Mouse (Mus musculus): ENCODE measurements around the gene Umad1. TPM values are rescaled to one million over a fixed set of nuclear protein-coding genes. Genes with fewer than 3 reads are reported as not detected.

Gene Umad1
- polyA plus RNA-seq, 1 experiment from 2014 or later: 57.4 TPM

DNA sequence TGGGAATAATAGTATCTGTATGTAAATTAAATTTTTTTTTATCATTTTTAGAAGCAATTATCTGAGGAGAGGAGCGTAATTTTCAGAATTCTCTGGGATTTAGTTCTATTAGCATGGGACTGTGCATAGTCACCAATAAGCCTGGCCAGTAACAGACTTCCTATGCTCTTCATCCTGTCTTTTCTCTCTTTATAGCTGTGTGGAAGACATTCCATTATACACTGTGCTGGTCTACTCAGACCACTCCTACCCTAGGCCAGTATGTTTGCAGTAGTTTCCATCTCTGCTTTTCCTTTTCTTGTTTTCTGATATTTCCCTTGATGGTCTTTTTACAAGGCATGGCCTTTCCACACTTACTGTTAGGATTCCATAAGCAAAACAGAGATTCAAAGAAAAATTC, 74.3 kb downstream of the Umad1 start:
- Histone ChIP-seq H3K27ac (replicated peaks) (no peak overlapping the region), H3K4me2 (no peak overlapping the region), H3K4me3 (no peak overlapping the region), H3K36me3 (no peaks in the 10 kb centered on the region), H3K4me1 (replicated peaks) (no peaks in the 10 kb centered on the region), H3K27me3 (no peaks in the 10 kb centered on the region), H3K9me3 (no peaks in the 10 kb centered on the region), H3K9ac (no peak overlapping the region)
- WGBS: 83% methylated on average over 1 of the region's 1 CpGs
- ATAC-seq (ENCODE audit: low FRiP score, low read depth): no peak

DNA sequence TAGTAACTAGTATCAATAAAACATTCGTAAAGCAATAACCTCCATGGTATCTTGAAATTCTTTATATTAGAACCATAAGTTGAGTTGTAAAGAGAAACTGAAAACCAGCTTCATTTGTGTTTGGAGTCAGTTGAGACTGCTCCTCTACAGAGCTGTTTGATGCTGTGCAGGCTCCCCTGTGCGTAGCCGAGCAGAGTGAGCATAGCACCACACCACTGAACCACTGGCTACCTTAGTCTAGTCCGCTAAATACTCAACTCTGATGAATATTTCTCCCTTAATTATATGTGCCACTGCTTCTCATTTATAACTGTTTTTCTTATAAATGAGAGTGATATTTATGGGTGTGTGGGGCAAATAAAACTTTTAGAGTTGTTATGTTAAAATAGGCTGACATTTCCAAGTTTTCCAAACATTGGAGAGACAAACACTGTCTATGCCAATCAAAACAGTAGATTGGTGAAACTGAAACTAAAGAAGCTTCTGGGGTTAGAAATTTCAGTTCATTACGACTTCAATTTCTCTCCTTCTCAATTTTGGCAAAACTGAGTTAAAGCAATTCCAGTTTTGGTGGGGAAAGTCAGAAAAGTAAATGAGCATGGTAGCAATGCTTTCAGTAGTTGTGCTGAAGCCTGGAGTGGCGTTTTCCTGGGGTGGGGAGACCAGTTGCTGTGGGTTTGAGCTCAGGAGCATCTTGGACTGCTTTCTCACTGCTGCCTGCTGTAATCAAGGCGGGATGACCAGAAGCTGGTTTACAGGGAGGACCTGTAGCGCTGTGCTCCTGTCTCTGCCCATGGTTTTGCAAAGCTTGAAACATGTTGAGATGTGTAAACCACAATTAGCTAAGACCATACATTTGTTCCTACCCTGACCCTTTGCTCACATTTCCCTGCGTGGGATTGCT, 77.7 kb downstream of the Umad1 start:
- Histone ChIP-seq H3K9ac (no peak overlapping the region), H3K27ac (replicated peaks) (no peak overlapping the region), H3K27me3 (no peaks in the 10 kb centered on the region), H3K4me2 (no peak overlapping the region), H3K9me3 (no peaks in the 10 kb centered on the region), H3K36me3 (no peaks in the 10 kb centered on the region), H3K4me3 (no peak overlapping the region), H3K4me1 (replicated peaks) (no peaks in the 10 kb centered on the region)
- ATAC-seq (ENCODE audit: low FRiP score, low read depth): no peak
- WGBS: 87% methylated on average over 9 of the region's 9 CpGs

DNA sequence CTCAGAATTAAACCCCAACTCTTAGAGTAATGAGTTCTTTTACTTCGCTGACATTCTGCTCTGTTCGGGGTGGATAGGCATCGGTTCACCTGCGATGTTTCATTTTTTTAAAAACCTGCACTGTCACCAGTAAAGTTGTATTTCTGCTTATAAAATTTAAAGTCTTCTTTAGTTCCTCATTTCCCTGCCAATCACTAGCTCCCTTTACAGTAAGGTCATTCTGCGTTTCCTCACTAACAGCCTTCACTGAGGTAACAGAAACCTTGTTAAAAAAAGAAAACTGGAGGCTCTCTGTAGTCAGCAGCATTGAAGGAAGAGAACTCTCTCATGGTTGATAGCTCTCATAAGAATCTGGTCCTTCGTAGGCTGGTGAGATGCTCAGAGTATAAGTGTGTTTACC, 80.4 kb downstream of the Umad1 start:
- Histone ChIP-seq H3K36me3 (no peaks in the 10 kb centered on the region), H3K4me2 (no peak overlapping the region), H3K27me3 (no peaks in the 10 kb centered on the region), H3K9ac (no peak overlapping the region), H3K27ac (replicated peaks) (no peak overlapping the region), H3K9me3 (no peaks in the 10 kb centered on the region), H3K4me3 (no peak overlapping the region), H3K4me1 (replicated peaks) (no peaks in the 10 kb centered on the region)
- no peak for ATAC-seq (ENCODE audit: low FRiP score, low read depth)
- WGBS: 89% methylated on average over 6 of the region's 6 CpGs

DNA sequence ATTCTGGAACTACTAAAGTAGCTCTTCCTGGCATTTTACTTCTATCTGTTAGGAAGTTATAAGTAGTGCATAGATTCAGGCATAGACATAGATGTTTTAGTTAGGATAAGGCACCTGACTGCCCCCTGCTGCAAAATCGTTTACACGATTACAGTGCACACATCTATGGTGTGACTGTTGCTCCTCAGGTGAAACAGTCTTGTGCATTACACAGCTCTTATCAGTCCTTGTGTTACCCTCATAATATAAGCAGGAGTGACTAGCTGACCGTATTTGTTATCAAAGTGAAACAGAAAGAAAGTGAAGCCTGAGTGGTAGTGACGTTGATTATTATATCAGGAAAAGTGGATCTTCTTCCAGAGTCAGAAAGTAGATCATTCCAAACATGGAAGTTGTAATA, 84.2 kb downstream of the Umad1 start:
- H3K9ac ChIP-seq: no peak overlapping the region
- H3K9me3 ChIP-seq: no peaks in the 10 kb centered on the region
- no peak overlapping the region for H3K4me3 ChIP-seq
- ATAC-seq (ENCODE audit: low FRiP score, low read depth): no peak
- H3K27ac ChIP-seq (replicated peaks): no peak overlapping the region
- no peaks in the 10 kb centered on the region for H3K4me1 ChIP-seq (replicated peaks)
- no peaks in the 10 kb centered on the region for H3K27me3 ChIP-seq
- no peaks in the 10 kb centered on the region for H3K36me3 ChIP-seq
- WGBS: 95% methylated on average over 4 of the region's 4 CpGs
- H3K4me2 ChIP-seq: no peak overlapping the region

DNA sequence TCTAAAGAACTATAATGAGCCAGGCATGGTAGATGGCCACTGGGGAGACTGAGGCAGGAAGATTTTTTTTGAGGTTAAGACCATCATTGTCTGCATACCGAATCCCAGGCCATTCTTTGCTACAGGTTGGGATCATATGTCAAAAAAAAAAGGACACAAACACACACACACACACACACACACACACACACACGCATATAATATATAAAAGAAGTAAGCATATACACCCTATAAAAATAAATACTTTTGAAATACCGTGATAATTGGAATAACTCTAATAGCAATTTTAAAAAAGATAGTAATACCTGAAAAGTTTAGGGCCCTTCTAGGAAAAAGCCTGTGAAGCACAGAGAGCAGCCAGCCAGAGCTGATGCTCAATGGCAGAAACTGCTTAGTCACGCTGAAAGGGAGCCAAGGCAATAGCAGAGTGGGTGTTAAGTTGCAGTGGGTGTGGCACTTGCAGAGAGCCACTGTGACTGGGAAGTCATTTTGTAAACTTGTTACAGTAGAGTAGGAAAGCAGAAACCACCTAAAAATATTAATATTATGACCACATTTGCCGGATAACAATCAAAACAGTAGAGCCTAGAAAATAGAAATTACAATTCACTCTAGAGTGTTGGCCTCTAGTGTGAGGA, 86.2 kb downstream of the Umad1 start:
- H3K27ac ChIP-seq (replicated peaks): no peak overlapping the region
- no peak for ATAC-seq (ENCODE audit: low FRiP score, low read depth)
- no peak overlapping the region for H3K4me2 ChIP-seq
- H3K9ac ChIP-seq: no peak overlapping the region
- WGBS: 77% methylated on average over 5 of the region's 5 CpGs
- no peaks in the 10 kb centered on the region for H3K36me3 ChIP-seq
- H3K27me3 ChIP-seq: no peaks in the 10 kb centered on the region
- H3K4me3 ChIP-seq: no peak overlapping the region
- H3K9me3 ChIP-seq: no peaks in the 10 kb centered on the region
- no peaks in the 10 kb centered on the region for H3K4me1 ChIP-seq (replicated peaks)

DNA sequence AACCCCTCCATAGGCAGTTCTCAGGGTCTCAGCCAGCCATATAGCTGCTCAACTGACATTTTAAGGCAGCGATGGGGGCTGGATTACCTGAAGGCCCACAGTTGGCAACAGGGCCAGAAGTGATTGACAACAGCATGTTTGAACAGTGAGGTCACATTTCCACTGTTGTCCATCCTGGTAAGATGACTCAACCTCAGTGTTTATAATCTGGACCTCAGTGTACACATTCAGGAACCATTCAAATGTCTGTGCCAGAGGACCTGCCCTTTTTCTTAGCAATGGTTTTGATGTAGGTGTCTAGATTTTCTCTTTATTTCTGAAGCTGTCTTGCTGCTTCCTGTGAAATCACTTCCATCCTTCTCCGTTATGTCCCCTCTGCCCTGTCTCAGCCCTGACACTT, 88.1 kb downstream of the Umad1 start:
- Histone ChIP-seq H3K4me3 (no peak overlapping the region), H3K9me3 (no peaks in the 10 kb centered on the region), H3K9ac (no peak overlapping the region), H3K4me2 (no peak overlapping the region), H3K27me3 (no peaks in the 10 kb centered on the region), H3K36me3 (no peaks in the 10 kb centered on the region), H3K27ac (replicated peaks) (no peak overlapping the region), H3K4me1 (replicated peaks) (peaks cover 3% of the 10 kb centered on the region)
- no peak; the same call in 1 of the 2 replicates for ATAC-seq (ENCODE audit: low FRiP score, low read depth)
- 82% methylated on average over 2 of the region's 2 CpGs for whole genome bisulfite sequencing

DNA sequence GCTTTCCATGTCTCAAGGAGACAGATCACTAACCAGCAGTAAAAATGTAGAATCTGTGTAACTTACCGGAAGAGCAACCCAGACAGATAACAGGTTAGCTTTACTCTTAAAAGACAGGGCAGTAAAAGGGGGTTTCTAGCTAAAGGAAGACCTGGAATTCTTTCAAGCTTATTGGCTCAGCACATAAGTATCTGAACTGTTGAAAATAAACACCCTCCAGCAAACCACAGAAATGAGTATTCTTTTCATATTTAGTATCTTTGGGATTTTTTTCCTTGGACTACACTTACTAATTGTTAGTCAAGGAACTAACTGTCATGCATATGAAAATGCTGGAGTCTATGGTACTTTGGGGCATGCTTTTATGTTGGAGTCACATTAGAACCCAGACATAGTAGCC, 89.3 kb downstream of the Umad1 start:
- no peaks in the 10 kb centered on the region for H3K9me3 ChIP-seq
- H3K4me1 ChIP-seq (replicated peaks): peaks cover 13% of the 10 kb centered on the region
- ATAC-seq (ENCODE audit: low FRiP score, low read depth): no peak
- H3K4me2 ChIP-seq: no peak overlapping the region
- H3K27me3 ChIP-seq: no peaks in the 10 kb centered on the region
- H3K36me3 ChIP-seq: no peaks in the 10 kb centered on the region
- no peak overlapping the region for H3K4me3 ChIP-seq
- H3K27ac ChIP-seq (replicated peaks): no peak overlapping the region
- H3K9ac ChIP-seq: no peak overlapping the region
- 93% methylated on average over 1 of the region's 1 CpGs for WGBS

DNA sequence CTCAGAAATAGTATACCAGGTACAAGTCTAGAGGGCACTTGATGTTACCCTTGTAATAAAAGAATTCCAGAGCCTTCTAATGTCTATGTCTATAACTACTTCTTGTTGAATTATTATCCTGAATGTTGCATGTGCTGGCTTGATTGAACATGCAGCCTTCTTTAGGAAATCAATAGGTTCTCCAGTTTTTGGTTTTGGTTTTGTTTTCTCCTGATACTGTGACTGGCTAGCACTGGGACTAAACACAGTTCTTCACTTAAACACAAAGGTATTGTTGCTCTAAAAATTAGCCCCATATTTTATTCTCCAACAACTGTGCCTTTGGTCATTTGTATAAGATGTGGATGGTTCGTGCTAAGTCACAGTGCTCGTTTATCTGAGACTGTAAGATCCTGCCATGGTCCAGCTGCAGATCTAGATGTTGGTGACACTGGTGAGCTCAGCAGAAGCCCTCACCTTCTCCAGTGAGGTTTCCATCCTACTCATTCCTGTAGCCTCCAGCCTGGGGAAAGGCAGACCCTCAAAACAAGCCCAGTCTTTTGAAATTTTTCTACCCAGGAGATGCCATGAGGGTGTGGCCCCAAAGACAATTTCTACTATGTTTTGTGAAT, 90.1 kb downstream of the Umad1 start:
- Histone ChIP-seq H3K9me3 (no peaks in the 10 kb centered on the region), H3K36me3 (no peaks in the 10 kb centered on the region), H3K9ac (no peak overlapping the region), H3K4me1 (replicated peaks) (peaks cover 20% of the 10 kb centered on the region), H3K4me3 (no peak overlapping the region), H3K27me3 (no peaks in the 10 kb centered on the region), H3K27ac (replicated peaks) (no peak overlapping the region), H3K4me2 (no peak overlapping the region)
- no peak for ATAC-seq (ENCODE audit: low FRiP score, low read depth)
- 84% methylated on average over 2 of the region's 2 CpGs for WGBS

DNA sequence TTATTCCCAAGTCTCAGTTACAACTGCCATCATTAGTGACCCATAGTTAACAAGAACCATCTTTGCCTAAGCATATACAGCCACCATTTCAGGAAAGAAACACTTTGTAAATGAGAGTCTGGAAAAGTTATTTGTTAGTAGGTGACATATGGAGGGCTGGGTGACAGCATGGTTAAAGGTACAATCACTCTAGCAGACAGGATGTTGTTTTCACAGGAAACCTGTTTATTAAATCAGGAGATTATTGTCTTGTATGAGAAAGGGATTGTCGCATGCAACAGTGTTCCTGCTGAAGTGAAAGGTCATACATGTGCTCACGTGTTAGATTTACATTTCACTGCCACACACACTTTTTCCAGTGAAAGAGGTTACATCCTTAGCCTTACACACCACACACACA, 92.4 kb downstream of the Umad1 start:
- Histone ChIP-seq H3K4me2 (no peak overlapping the region), H3K36me3 (no peaks in the 10 kb centered on the region), H3K4me1 (replicated peaks) (peaks cover 20% of the 10 kb centered on the region), H3K27me3 (no peaks in the 10 kb centered on the region), H3K9me3 (no peaks in the 10 kb centered on the region), H3K27ac (replicated peaks) (no peak overlapping the region), H3K9ac (no peak overlapping the region), H3K4me3 (no peak overlapping the region)
- 79% methylated on average over 2 of the region's 2 CpGs for WGBS
- no peak for ATAC-seq (ENCODE audit: low FRiP score, low read depth)

DNA sequence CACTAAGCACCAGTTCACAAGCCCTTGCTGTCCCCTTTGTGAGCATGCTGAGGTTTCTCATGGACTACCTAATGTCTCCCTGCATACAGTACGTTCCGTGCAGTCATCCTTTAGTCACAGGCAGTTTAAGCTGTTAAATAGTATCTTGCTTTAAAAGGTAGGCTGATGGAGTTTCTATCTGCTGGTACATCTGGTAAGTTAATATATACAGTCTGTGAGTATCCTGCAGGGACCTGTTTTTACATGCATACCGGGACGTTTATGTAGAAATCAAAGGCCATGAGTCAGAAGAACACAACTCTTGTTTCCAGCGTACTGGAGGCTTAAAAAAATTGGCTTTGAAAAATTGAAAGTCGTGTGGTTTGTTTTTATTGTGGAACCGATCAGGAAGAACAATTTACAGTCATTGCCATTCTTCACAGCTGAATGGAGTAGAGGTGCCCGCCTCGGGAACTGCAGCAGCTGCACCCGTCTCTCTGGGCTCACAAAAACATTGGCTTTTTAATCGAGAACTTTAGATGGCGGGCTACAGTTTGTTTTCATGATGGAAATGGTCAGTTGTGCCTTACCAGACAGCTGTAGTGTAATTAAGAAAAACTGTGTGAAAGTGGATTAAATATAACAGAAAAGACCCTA, 93.6 kb downstream of the Umad1 start:
- Histone ChIP-seq H3K4me3 (no peak overlapping the region), H3K9ac (no peak overlapping the region), H3K36me3 (no peaks in the 10 kb centered on the region), H3K27me3 (no peaks in the 10 kb centered on the region), H3K27ac (replicated peaks) (0 out of 2 replicates have a peak overlapping the region, but pooled peaks have one; percentile 25), H3K4me2 (peak overlapping the region; percentile 31), H3K4me1 (replicated peaks) (peaks cover 20% of the 10 kb centered on the region), H3K9me3 (no peaks in the 10 kb centered on the region)
- ATAC-seq (ENCODE audit: low FRiP score, low read depth): peak; percentile 65
- WGBS: 19% methylated on average over 12 of the region's 12 CpGs

DNA sequence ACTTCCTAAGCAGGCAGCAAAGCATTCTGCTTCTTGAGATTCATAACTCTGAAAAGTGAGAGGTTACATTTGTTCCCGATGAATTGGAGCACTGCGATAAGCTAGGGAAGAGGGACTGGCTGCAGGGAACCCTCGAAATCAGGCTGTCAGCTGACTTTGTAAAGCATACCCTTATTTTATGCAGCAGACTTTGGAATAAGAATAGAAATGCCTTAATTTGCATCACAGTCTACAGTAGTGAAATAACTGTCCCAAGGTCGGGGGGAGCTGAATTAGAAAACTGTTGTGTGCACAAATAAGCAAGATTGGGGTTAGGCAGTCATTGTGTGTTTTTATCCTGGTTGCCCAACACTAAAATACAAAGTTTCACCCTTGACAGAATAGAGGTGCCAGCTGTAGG, 94.4 kb downstream of the Umad1 start:
- 34% methylated on average over 4 of the region's 4 CpGs for WGBS
- Histone ChIP-seq H3K27ac (replicated peaks) (no peak overlapping the region), H3K27me3 (no peaks in the 10 kb centered on the region)

DNA sequence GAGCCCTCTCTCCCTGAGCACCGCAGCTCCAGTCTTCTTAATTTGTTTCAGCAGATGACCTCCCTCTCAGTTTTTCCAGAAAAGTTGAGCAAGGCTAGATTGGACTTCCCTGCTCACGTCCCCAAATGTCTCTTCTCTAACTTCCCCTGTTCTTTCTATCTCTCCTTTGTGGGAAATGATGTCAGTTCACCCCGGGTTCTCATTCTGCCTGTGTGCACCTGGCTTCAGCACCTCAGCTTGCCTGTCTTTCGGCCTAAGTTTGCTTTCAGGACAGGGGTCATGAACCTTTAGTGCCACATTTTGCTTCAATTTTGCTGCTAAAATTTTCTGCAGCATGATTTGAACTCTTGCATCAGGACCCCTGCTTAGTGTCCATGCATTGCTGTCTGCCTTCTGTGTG, 95.8 kb downstream of the Umad1 start:
- Histone ChIP-seq H3K27me3 (no peaks in the 10 kb centered on the region), H3K27ac (replicated peaks) (no peak overlapping the region), H3K4me2 (no peak overlapping the region), H3K9ac (no peak overlapping the region), H3K9me3 (no peaks in the 10 kb centered on the region), H3K4me1 (replicated peaks) (peaks cover 20% of the 10 kb centered on the region), H3K4me3 (no peak overlapping the region), H3K36me3 (no peaks in the 10 kb centered on the region)
- ATAC-seq (ENCODE audit: low FRiP score, low read depth): no peak
- 90% methylated on average over 4 of the region's 4 CpGs for WGBS

More for the DNA sequence above, 94.4 kb downstream of the Umad1 start:
- no peaks in the 10 kb centered on the region for H3K36me3 ChIP-seq
- H3K4me2 ChIP-seq: 0 out of 2 replicates have a peak overlapping the region, but pooled peaks have one; percentile 31
- H3K4me1 ChIP-seq (replicated peaks): peaks cover 20% of the 10 kb centered on the region
- no peaks in the 10 kb centered on the region for H3K9me3 ChIP-seq
- no peak overlapping the region for H3K9ac ChIP-seq
- no peak for ATAC-seq (ENCODE audit: low FRiP score, low read depth)
- H3K4me3 ChIP-seq: no peak overlapping the region
